Mouse (Mus musculus) MEL (cell line): ENCODE data around the gene Olfr65.

Source experiments
- CHD1 ChIP-seq: IDR thresholded peaks from 2 replicates; pipeline ENCODE4 v1.6.1; 2012; ENCODE audit warnings: low read depth, mild to moderate bottlenecking, inconsistent platforms, low read length, improper control_type of control experiment
- CTCF ChIP-seq, 3 experiments: IDR thresholded peaks in 2 of 3; conservative IDR thresholded peaks in 1 of 3; 2 replicates each; pipeline ENCODE4 v1.5.1; 2011 to 2012; ENCODE audit warnings: low read length in 3 of 3, low read depth in 2 of 3, mild to moderate bottlenecking in 2 of 3, improper control_type of control experiment in 1 of 3, inconsistent platforms in 1 of 3, mixed read lengths in 1 of 3, moderate library complexity in 1 of 3; ENCODE audit not compliant: control insufficient read depth in 1 of 3, insufficient read depth in 1 of 3, poor library complexity in 1 of 3, severe bottlenecking in 1 of 3
- GATA1 ChIP-seq: IDR thresholded peaks from 2 replicates; pipeline ENCODE4 v1.6.1; 2011; ENCODE audit warnings: low read depth, low read length, improper control_type of control experiment
- JUND ChIP-seq: IDR thresholded peaks from 2 replicates; pipeline ENCODE4 v1.6.1; 2011; ENCODE audit warnings: low read depth, mild to moderate bottlenecking, improper control_type of control experiment, low read length
- MXI1 ChIP-seq: IDR thresholded peaks from 2 replicates; pipeline ENCODE4 v1.6.1; 2011; ENCODE audit warnings: mild to moderate bottlenecking, low read depth, low read length, improper control_type of control experiment
- POLR2A ChIP-seq, 2 experiments: IDR thresholded peaks; 2 replicates each; pipeline ENCODE4 v1.6.1; 2011 to 2012; ENCODE audit warnings: low read length in 2 of 2, mild to moderate bottlenecking in 2 of 2, control low read depth in 1 of 2, improper control_type of control experiment in 1 of 2, low read depth in 1 of 2, moderate library complexity in 1 of 2; ENCODE audit not compliant: control insufficient read depth in 1 of 2, insufficient read depth in 1 of 2, poor library complexity in 1 of 2
- POLR2AphosphoS2 ChIP-seq: IDR thresholded peaks from 2 replicates; pipeline ENCODE4 v1.6.1; 2011; ENCODE audit warnings: low read length, improper control_type of control experiment
- POLR2AphosphoS5 ChIP-seq: IDR thresholded peaks from 2 replicates; pipeline ENCODE4 v1.6.1; 2012; ENCODE audit warnings: low read depth, borderline replicate concordance, mild to moderate bottlenecking, inconsistent platforms, low read length, moderate library complexity, mixed read lengths
- RAD21 ChIP-seq: IDR thresholded peaks from 2 replicates; pipeline ENCODE4 v1.6.1; 2011; ENCODE audit warnings: mild to moderate bottlenecking, low read depth, low read length, improper control_type of control experiment
- SMC3 ChIP-seq: IDR thresholded peaks from 2 replicates; pipeline ENCODE4 v1.6.1; 2011; ENCODE audit warnings: low read depth, low read length, improper control_type of control experiment
- ZC3H11A ChIP-seq: IDR thresholded peaks from 2 replicates; pipeline ENCODE4 v1.6.1; 2012; ENCODE audit warnings: low read depth, mild to moderate bottlenecking, inconsistent platforms, low read length, improper control_type of control experiment

DNA sequence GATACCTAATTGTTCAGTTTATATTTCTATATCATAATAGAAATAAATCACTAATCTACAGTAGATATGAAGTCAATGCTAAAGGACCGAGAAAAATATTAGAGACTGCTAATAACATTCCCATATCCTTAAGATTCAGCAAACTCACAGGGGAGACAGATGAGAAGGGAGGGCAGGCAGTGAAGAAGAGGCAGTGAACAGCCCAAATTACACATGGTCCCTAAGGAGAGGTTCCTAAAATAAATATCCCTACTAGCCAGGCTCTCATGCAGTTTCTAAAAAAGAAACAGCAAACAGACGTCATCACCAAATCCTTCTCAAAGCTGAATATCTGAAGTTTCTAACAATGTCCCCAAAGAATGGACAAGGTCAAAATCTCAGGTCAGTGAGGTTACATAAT lies at the start of gene Olfr65:
- TF ChIP-seq POLR2A (IDR thresholded peaks at IDR 0.05; ENCODE audit: control insufficient read depth in 1 of 2, insufficient read depth in 1 of 2, low read depth in 1 of 2, low read length in 2 of 2, poor library complexity in 1 of 2) (no peak), CTCF (IDR thresholded peaks at IDR 0.05 in 2 of 3, conservative IDR thresholded peaks at IDR 0.05 in 1 of 3; ENCODE audit: control insufficient read depth in 1 of 3, insufficient read depth in 1 of 3, low read depth in 2 of 3, low read length in 3 of 3, poor library complexity in 1 of 3, severe bottlenecking in 1 of 3) (no peak), JUND (no peak), CHD1 (no peak), POLR2AphosphoS5 (no peak), MXI1 (no peak), GATA1 (no peak), POLR2AphosphoS2 (no peak), SMC3 (no peak), ZC3H11A (no peak), RAD21 (no peak)
